Mouse (Mus musculus): ENCODE results near the gene Lsm2. TPM values are rescaled to one million over a fixed set of nuclear protein-coding genes. Genes with fewer than 3 reads are reported as not detected.

Lsm2 gene
- 74.8 and 93.3 TPM in 2 replicates for polyA plus RNA-seq (2011; ENCODE audit: insufficient read length, low read depth, missing spikeins)

DNA sequence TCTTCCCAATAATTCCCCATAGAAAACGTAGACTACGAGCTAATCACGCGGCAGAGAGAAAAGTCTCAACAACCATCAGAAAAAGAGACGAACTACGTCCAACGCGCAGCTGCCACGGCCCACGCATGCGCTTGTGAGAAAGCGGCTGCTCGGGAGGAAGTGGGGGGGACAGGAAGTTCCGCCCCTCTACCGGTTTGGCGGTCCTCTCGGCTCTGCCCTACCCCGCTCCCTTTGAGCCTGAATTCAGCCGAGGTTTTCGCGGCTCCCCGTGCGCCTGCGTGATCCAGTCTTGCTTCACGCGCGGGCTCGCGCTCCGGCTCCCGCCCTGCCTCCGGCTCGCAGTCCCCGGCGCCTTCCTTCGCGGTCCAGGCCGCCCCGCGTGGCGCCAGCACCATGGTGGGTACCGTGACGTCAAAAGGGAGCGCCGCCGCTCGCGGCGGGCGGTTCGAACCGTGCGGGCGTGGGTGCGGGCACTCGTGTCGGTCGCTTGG lies at the start of gene Lsm2:
Lsm2 (plus strand) TSS at position 173 of the 491 bp plus-strand sequence.
- Histone ChIP-seq H3K4me3 (ENCODE audit: insufficient read depth, low read length) (peak within 1 kb of the TSS; percentile 92), H3K27ac (ENCODE audit: insufficient read depth, low read length) (peak within 1 kb of the TSS; percentile 98), H3K4me1 (ENCODE audit: control insufficient read depth, insufficient read depth, low read length) (no peaks in the 10 kb centered on the region)
- TF ChIP-seq CTCF (IDR thresholded peaks at IDR 0.05; ENCODE audit: borderline replicate concordance, insufficient read depth, low read length): no peak
- TF ChIP-seq POLR2A (IDR thresholded peaks at IDR 0.05; ENCODE audit: low read depth, low read length): peak; percentile 91

- no peak for TF ChIP-seq POLR2A (IDR thresholded peaks at IDR 0.05; ENCODE audit: low read depth, low read length)
- no peak for TF ChIP-seq CTCF (IDR thresholded peaks at IDR 0.05; ENCODE audit: borderline replicate concordance, insufficient read depth, low read length)
- 0 out of 2 replicates have a peak, but pooled peaks cover 2% of the 10 kb centered on the region for H3K4me1 ChIP-seq (ENCODE audit: control insufficient read depth, insufficient read depth, low read length)
- no peak overlapping the region for H3K27ac ChIP-seq (ENCODE audit: insufficient read depth, low read length)
- H3K4me3 ChIP-seq (ENCODE audit: insufficient read depth, low read length): peak overlapping the region; percentile 79
These were observed 49.4 kb upstream of the Lsm2 start for GRCm38 (mm10) chr17:34932287-34932686.

GRCm38 (mm10) chr17:34934031-34934430 lies 47.6 kb upstream of the Lsm2 start:
- Histone ChIP-seq H3K27ac (ENCODE audit: insufficient read depth, low read length) (no peak overlapping the region), H3K4me1 (ENCODE audit: control insufficient read depth, insufficient read depth, low read length) (0 out of 2 replicates have a peak, but pooled peaks cover 2% of the 10 kb centered on the region), H3K4me3 (ENCODE audit: insufficient read depth, low read length) (no peak overlapping the region)
- TF ChIP-seq CTCF (IDR thresholded peaks at IDR 0.05; ENCODE audit: borderline replicate concordance, insufficient read depth, low read length) (no peak), POLR2A (IDR thresholded peaks at IDR 0.05; ENCODE audit: low read depth, low read length) (no peak)

DNA sequence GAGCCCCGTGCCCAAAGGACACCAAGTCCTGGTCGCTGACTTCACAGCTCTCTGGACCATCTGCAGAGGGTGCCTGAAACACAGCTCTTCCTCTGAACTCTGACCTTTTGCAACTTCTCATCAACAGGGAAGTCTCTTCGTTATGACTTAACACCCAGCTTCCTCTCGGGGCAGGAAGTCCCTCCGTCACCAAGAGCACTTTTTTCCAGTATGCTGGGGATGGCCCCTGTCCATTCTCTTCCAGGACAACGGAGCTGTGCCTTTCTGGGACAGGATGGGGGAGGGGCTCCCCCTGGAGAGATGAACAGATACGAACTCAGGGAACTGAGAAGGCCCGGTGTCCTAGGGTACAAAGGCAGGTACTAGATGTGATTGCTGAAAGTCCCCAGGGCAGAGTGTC lies 46.8 kb upstream of the Lsm2 start:
- Histone ChIP-seq H3K27ac (ENCODE audit: insufficient read depth, low read length) (no peak overlapping the region), H3K4me3 (ENCODE audit: insufficient read depth, low read length) (no peak overlapping the region), H3K4me1 (ENCODE audit: control insufficient read depth, insufficient read depth, low read length) (0 out of 2 replicates have a peak, but pooled peaks cover 2% of the 10 kb centered on the region)
- no peak for TF ChIP-seq CTCF (IDR thresholded peaks at IDR 0.05; ENCODE audit: borderline replicate concordance, insufficient read depth, low read length)
- no peak for TF ChIP-seq POLR2A (IDR thresholded peaks at IDR 0.05; ENCODE audit: low read depth, low read length)

- H3K4me1 ChIP-seq (ENCODE audit: control insufficient read depth, insufficient read depth, low read length): no peaks in the 10 kb centered on the region
- H3K27ac ChIP-seq (ENCODE audit: insufficient read depth, low read length): no peak overlapping the region
- H3K4me3 ChIP-seq (ENCODE audit: insufficient read depth, low read length): no peak overlapping the region
- TF ChIP-seq POLR2A (IDR thresholded peaks at IDR 0.05; ENCODE audit: low read depth, low read length) (no peak), CTCF (IDR thresholded peaks at IDR 0.05; ENCODE audit: borderline replicate concordance, insufficient read depth, low read length) (no peak)
These were observed 43.6 kb upstream of the Lsm2 start for GRCm38 (mm10) chr17:34937960-34938505.

DNA sequence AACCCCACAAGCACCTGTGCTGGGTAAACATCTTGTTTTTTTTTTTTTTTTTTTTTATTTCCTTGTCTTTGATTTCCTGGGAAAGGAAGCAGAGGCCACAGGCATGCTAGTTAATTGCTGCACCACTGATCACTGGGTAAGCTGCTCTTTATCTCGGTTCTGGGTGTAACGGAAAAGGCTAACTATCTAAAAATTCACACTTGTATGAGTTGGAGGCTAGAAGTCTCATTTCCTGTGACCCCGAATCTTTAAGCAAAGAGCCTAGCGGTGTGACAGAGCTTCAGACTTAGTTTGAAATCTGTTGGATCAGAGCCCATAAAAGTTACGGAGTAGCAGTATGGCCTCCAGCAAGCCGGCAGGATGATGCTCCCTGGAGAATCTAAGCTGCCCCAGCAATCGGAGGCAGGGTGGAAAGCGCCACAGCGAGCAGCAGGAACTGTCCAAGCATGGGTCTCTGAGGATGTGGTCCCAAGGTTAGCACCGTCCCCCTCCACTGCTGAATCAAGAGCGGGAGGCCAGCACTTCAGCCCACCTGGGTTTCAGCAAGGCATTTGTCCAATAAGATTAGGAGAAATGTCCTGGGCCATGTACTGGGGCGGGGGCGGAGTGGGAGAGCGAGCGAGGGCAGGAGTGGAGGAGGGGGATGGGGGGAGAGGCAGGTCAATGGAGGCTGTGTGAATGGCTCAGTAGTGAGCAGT lies 40.2 kb upstream of the Lsm2 start:
- H3K4me1 ChIP-seq (ENCODE audit: control insufficient read depth, insufficient read depth, low read length): peaks cover 9% of the 10 kb centered on the region
- H3K27ac ChIP-seq (ENCODE audit: insufficient read depth, low read length): no peak overlapping the region
- no peak for TF ChIP-seq POLR2A (IDR thresholded peaks at IDR 0.05; ENCODE audit: low read depth, low read length)
- TF ChIP-seq CTCF (IDR thresholded peaks at IDR 0.05; ENCODE audit: borderline replicate concordance, insufficient read depth, low read length): no peak
- no peak overlapping the region for H3K4me3 ChIP-seq (ENCODE audit: insufficient read depth, low read length)

GRCm38 (mm10) chr17:34943128-34943815 lies 38.4 kb upstream of the Lsm2 start:
- no peak overlapping the region for H3K4me3 ChIP-seq (ENCODE audit: insufficient read depth, low read length)
- no peak for TF ChIP-seq CTCF (IDR thresholded peaks at IDR 0.05; ENCODE audit: borderline replicate concordance, insufficient read depth, low read length)
- no peak for TF ChIP-seq POLR2A (IDR thresholded peaks at IDR 0.05; ENCODE audit: low read depth, low read length)
- H3K4me1 ChIP-seq (ENCODE audit: control insufficient read depth, insufficient read depth, low read length): peaks cover 9% of the 10 kb centered on the region
- H3K27ac ChIP-seq (ENCODE audit: insufficient read depth, low read length): no peak overlapping the region

- peaks cover 9% of the 10 kb centered on the region for H3K4me1 ChIP-seq (ENCODE audit: control insufficient read depth, insufficient read depth, low read length)
- TF ChIP-seq POLR2A (IDR thresholded peaks at IDR 0.05; ENCODE audit: low read depth, low read length): no peak
- no peak for TF ChIP-seq CTCF (IDR thresholded peaks at IDR 0.05; ENCODE audit: borderline replicate concordance, insufficient read depth, low read length)
- no peak overlapping the region for H3K4me3 ChIP-seq (ENCODE audit: insufficient read depth, low read length)
- no peak overlapping the region for H3K27ac ChIP-seq (ENCODE audit: insufficient read depth, low read length)
These were observed 37.3 kb upstream of the Lsm2 start for GRCm38 (mm10) chr17:34944362-34944761.

DNA sequence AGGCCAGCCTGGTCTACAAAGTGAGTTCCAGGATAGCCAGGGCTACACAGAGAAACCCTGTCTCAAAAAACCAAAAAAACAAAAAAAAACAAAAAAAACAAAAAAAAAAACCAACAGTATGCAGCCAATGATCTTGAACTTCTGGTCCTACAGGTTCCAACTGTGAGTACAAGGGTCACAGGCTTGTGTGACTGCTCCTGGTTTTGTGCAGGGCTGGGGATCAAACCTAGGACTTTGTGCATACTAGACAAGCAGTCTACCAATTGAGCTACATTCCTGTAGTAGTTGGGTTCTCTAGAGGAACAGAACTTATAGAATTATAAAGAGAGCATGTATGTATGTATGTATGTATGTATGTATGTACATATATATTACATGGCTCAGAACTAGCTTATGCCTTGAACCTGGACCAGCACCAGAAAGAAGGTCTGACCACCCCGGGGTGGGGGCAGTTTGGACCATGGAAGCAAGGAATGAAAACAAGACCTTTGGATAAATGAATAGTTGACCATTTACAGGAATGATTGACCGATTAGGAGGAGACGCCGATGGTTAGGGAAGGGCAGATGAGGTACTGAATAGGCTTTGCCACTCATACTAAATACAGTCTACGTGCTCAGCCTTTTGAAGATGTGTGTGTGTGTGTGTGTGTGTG lies 35.0 kb upstream of the Lsm2 start:
- no peak overlapping the region for H3K4me3 ChIP-seq (ENCODE audit: insufficient read depth, low read length)

More for the DNA sequence above, 35.0 kb upstream of the Lsm2 start:
- TF ChIP-seq POLR2A (IDR thresholded peaks at IDR 0.05; ENCODE audit: low read depth, low read length) (no peak), CTCF (IDR thresholded peaks at IDR 0.05; ENCODE audit: borderline replicate concordance, insufficient read depth, low read length) (no peak)
- H3K4me1 ChIP-seq (ENCODE audit: control insufficient read depth, insufficient read depth, low read length): peaks cover 9% of the 10 kb centered on the region
- H3K27ac ChIP-seq (ENCODE audit: insufficient read depth, low read length): no peak overlapping the region

All from embryonic fibroblast, embryonic 13.5 days (primary cell).